Mouse (Mus musculus) ES-Bruce4 (cell line): ENCODE measurements around the gene Nfe2.

ENCODE experiments used
- CTCF ChIP-seq: IDR thresholded peaks from one replicate; pipeline ENCODE4 v1.8.1; 2011; ENCODE audit warnings: low read depth, low read length
- EP300 ChIP-seq: IDR thresholded peaks from 2 replicates; pipeline ENCODE4 v1.6.1; 2011; ENCODE audit warnings: low read depth, low read length; ENCODE audit not compliant: insufficient read depth

DNA sequence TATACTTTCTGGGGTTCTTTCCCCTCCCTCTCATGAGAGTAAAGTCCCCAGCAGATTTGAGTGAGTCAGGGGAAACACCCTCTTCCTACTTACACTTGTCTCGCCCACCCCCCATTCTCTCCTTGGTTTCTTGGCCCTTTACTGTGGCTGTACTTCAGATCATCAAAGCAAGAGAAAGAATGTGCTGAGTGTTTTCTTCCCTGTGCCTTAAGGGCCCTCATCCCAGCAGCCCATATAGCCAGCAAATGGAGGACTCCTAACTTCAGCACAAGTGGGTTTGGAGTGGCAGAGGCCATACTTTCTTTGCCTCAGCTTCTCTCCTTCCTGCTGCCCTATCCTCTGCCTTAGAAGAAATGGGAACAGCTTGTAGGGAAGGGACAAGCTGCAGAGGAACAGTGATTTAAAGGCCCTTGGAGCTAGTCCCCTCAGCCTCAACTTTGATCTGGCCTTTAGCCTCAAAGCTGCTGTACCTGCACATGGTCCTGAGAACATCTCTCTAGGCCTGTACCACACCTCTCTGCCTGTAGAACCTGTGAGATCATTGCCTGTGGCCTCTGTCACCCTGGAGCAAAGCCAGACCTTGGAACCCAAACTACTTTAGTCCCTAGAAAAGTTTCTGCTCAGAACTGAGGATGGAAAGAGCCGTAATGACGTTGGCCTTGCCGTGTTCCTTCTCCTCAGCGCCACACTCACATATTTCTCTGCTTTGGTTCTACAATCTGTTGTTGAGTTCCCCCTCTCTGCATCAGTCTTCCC, 40.8 kb upstream of the Nfe2 start:
- TF ChIP-seq CTCF (no peak), EP300 (no peak)
